Mouse (Mus musculus): ENCODE measurements around the gene Vps37b. TPM values are rescaled to one million over a fixed set of nuclear protein-coding genes. Genes with fewer than 3 reads are reported as not detected.

Vps37b gene
- polyA plus RNA-seq, 2 experiments = 29.3 to 44.2 TPM

DNA sequence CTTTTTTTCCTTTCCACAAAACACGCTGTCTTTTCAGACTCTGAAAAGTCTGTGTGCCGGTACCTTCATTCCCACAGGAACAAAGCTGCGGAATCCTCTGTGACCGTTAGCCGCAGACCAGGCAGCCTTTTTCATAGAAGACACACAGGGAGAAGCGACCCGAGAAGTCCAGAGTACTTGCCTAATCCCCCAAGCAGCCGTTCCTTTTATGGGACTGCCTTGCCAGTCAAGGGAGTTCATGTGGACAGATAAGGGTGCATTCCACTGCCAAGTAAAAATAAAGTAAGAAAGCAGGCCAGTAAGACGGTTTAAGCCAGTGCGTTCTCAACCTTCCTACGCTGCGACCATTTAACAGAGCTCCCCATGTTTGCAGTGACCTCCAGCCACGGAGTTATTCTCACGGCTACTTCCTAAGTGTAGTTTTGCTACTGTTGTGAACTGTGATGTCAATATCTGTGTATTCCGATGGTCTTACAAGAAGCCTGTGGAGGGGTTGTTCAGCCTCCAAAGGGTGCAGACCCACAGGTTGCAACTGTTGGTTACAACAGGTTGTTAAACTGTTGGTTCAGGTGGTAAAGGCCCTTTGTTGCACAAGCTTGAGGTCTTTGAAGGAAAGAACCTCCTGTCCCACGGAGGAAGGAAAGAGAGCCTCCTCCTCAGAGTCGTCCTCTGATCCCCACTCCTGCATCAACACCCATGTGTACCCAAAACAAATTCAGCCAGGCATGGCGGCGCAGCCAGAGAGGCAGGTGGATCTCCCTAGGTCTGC lies 4.2 kb downstream of the Vps37b start:
- Histone ChIP-seq H3K9ac (ENCODE audit: low read depth, low read length, severe bottlenecking) (no peak overlapping the region), H3K4me1 (ENCODE audit: control insufficient read depth, insufficient read depth, low read length) (peaks cover 31% of the 10 kb centered on the region), H3K9me3 (ENCODE audit: control insufficient read depth, low read length) (no peaks in the 10 kb centered on the region), H3K27ac (replicated peaks; ENCODE audit: low read depth, low read length) (peak overlapping the region; percentile 19; the same call in 1 of the 2 replicates), H3K4me2 (replicated peaks; ENCODE audit: low read depth, low read length, severe bottlenecking) (no peak overlapping the region), H3K4me3 (replicated peaks; ENCODE audit: low read length) (no peak overlapping the region), H3K27me3 (ENCODE audit: control insufficient read depth, insufficient read depth, low read length) (no peaks in the 10 kb centered on the region), H3K36me3 (ENCODE audit: control insufficient read depth, insufficient read depth, low read length) (peaks cover 8% of the 10 kb centered on the region; the same call in 1 of the 2 replicates)
- 77% methylated on average over 19 of the region's 19 CpGs for WGBS
- DNase-seq (ENCODE audit: low spot score) (no peak), ATAC-seq (ENCODE audit: low FRiP score, low read depth) (no peak)
- no peak for TF ChIP-seq POLR2A (IDR thresholded peaks at IDR 0.05; ENCODE audit: borderline replicate concordance, extremely low read depth, insufficient read depth, insufficient read length)

DNA sequence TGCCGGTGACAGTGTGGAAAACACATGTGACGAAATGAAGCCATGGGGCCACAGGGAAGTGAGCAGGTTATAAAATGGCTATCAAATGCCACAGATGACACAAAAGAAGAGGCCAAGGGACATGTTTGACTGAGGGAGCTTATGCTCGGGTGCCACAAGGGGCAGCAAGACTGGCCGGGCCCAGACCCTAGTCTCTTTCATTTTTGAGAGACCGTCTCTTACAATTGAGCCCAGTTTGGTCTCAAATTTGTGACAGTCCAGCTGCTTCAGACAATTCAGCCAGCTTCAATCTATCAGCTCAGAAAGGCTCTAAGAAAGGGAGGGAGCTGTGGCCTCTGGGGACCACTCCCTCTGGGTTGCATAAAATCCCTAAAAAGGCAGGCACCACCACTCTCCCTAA lies 5.5 kb downstream of the Vps37b start:
- TF ChIP-seq POLR2A (IDR thresholded peaks at IDR 0.05; ENCODE audit: borderline replicate concordance, extremely low read depth, insufficient read depth, insufficient read length) = no peak
- peaks cover 31% of the 10 kb centered on the region for H3K4me1 ChIP-seq (ENCODE audit: control insufficient read depth, insufficient read depth, low read length)
- no peak for DNase-seq (ENCODE audit: low spot score)
- H3K4me3 ChIP-seq (replicated peaks; ENCODE audit: low read length) = no peak overlapping the region
- no peaks in the 10 kb centered on the region for H3K9me3 ChIP-seq (ENCODE audit: control insufficient read depth, low read length)
- H3K27ac ChIP-seq (replicated peaks; ENCODE audit: low read depth, low read length) = 0 out of 2 replicates have a peak overlapping the region, but pooled peaks have one; percentile 5
- H3K4me2 ChIP-seq (replicated peaks; ENCODE audit: low read depth, low read length, severe bottlenecking) = no peak overlapping the region
- 83% methylated on average over 5 of the region's 5 CpGs for WGBS
- H3K36me3 ChIP-seq (ENCODE audit: control insufficient read depth, insufficient read depth, low read length) = peaks cover 11% of the 10 kb centered on the region; the same call in 1 of the 2 replicates
- no peak for ATAC-seq (ENCODE audit: low FRiP score, low read depth)
- H3K27me3 ChIP-seq (ENCODE audit: control insufficient read depth, insufficient read depth, low read length) = no peaks in the 10 kb centered on the region
- H3K9ac ChIP-seq (ENCODE audit: low read depth, low read length, severe bottlenecking) = no peak overlapping the region

GRCm38 (mm10) chr5:124025587-124026441 lies 6.3 kb downstream of the Vps37b start:
- ATAC-seq (ENCODE audit: low FRiP score, low read depth) = no peak
- DNase-seq (ENCODE audit: low spot score) = no peak
- WGBS = 83% methylated on average over 15 of the region's 15 CpGs
- Histone ChIP-seq H3K4me1 (ENCODE audit: control insufficient read depth, insufficient read depth, low read length) (peaks cover 29% of the 10 kb centered on the region), H3K27ac (replicated peaks; ENCODE audit: low read depth, low read length) (no peak overlapping the region), H3K4me2 (replicated peaks; ENCODE audit: low read depth, low read length, severe bottlenecking) (no peak overlapping the region), H3K4me3 (replicated peaks; ENCODE audit: low read length) (no peak overlapping the region), H3K27me3 (ENCODE audit: control insufficient read depth, insufficient read depth, low read length) (no peaks in the 10 kb centered on the region), H3K36me3 (ENCODE audit: control insufficient read depth, insufficient read depth, low read length) (peaks cover 11% of the 10 kb centered on the region; the same call in 1 of the 2 replicates), H3K9ac (ENCODE audit: low read depth, low read length, severe bottlenecking) (no peak overlapping the region), H3K9me3 (ENCODE audit: control insufficient read depth, low read length) (no peaks in the 10 kb centered on the region)
- no peak for TF ChIP-seq POLR2A (IDR thresholded peaks at IDR 0.05; ENCODE audit: borderline replicate concordance, extremely low read depth, insufficient read depth, insufficient read length)

DNA sequence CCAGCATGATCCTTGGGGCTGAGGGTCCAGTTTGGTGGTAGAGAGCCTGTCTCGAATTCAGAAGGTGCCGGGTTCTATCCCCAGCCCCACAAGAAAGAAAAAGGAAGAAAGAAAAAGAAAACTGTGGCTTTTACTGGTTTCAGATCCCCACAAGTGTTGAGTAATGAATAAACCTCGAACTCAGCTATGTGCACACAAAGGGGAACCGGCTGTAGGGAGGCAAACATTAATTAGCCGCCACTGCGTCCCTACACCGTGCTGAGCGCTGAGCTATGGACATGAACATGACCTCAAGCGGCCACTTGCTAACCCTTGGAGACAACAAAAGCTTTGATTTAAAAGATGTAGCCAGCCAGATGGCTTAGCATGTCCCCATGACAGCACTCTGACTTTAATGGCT lies 6.9 kb downstream of the Vps37b start:
- TF ChIP-seq POLR2A (IDR thresholded peaks at IDR 0.05; ENCODE audit: borderline replicate concordance, extremely low read depth, insufficient read depth, insufficient read length) = no peak
- Histone ChIP-seq H3K4me1 (ENCODE audit: control insufficient read depth, insufficient read depth, low read length) (peaks cover 26% of the 10 kb centered on the region), H3K4me3 (replicated peaks; ENCODE audit: low read length) (no peak overlapping the region), H3K4me2 (replicated peaks; ENCODE audit: low read depth, low read length, severe bottlenecking) (no peak overlapping the region), H3K9ac (ENCODE audit: low read depth, low read length, severe bottlenecking) (peak overlapping the region; percentile 7; the same call in 1 of the 2 replicates), H3K27ac (replicated peaks; ENCODE audit: low read depth, low read length) (no peak overlapping the region), H3K9me3 (ENCODE audit: control insufficient read depth, low read length) (no peaks in the 10 kb centered on the region), H3K36me3 (ENCODE audit: control insufficient read depth, insufficient read depth, low read length) (peaks cover 11% of the 10 kb centered on the region; the same call in 1 of the 2 replicates), H3K27me3 (ENCODE audit: control insufficient read depth, insufficient read depth, low read length) (no peaks in the 10 kb centered on the region)
- no peak for ATAC-seq (ENCODE audit: low FRiP score, low read depth)
- DNase-seq (ENCODE audit: low spot score) = no peak
- 81% methylated on average over 9 of the region's 9 CpGs for WGBS

DNA sequence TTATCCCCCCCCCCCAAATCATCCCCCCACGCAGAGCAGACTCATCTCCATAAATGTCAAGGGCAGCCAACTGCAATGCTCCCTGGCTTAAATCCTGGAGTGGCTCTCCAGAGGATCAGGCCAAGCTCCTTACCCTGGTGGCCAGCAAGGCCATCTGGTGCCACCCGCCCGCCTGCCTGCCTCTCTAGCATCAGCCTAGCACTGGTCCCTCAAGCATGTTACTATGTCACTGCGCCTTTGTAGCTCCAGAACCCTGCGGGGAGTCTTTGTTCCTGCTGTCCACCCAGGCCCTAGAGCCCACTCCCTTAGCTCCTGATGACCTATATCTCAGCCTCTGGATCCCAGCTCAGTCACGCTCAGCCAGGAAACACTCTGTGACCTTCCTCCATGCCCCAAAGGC lies 7.4 kb downstream of the Vps37b start:
- H3K27me3 ChIP-seq (ENCODE audit: control insufficient read depth, insufficient read depth, low read length) = no peaks in the 10 kb centered on the region
- H3K4me3 ChIP-seq (replicated peaks; ENCODE audit: low read length) = no peak overlapping the region
- no peaks in the 10 kb centered on the region for H3K9me3 ChIP-seq (ENCODE audit: control insufficient read depth, low read length)
- DNase-seq (ENCODE audit: low spot score) (no peak), ATAC-seq (ENCODE audit: low FRiP score, low read depth) (no peak)
- no peak overlapping the region for H3K27ac ChIP-seq (replicated peaks; ENCODE audit: low read depth, low read length)
- H3K4me1 ChIP-seq (ENCODE audit: control insufficient read depth, insufficient read depth, low read length) = peaks cover 29% of the 10 kb centered on the region
- WGBS = 86% methylated on average over 6 of the region's 6 CpGs
- no peak overlapping the region for H3K9ac ChIP-seq (ENCODE audit: low read depth, low read length, severe bottlenecking)
- H3K36me3 ChIP-seq (ENCODE audit: control insufficient read depth, insufficient read depth, low read length) = peaks cover 11% of the 10 kb centered on the region; the same call in 1 of the 2 replicates
- H3K4me2 ChIP-seq (replicated peaks; ENCODE audit: low read depth, low read length, severe bottlenecking) = no peak overlapping the region
- no peak for TF ChIP-seq POLR2A (IDR thresholded peaks at IDR 0.05; ENCODE audit: borderline replicate concordance, extremely low read depth, insufficient read depth, insufficient read length)
